Mouse (Mus musculus): ENCODE measurements at regions not wholly inside any gene's neighbourhood (a gene's known extent, or its start where the extent isn't known, plus 50 kb on each side); places are given as distances from the start of the nearest gene placed in this dataset.

- ChIA-PET POLR2A (no interaction called here), CTCF (interaction anchor here in 2 of 4 experiments (0.6 to 1.5 kb wide), 3 partner anchors 37 to 89 kb away, joined by 3 to 23 read pairs (median 15); no protein-coding TSS in a partner anchor)
These were observed 57.5 kb upstream of the Gm45716 start for GRCm38 (mm10) chr11:90129793-90130624.

GRCm38 (mm10) chr11:90130635-90131034, 56.8 kb upstream of the Gm45716 start:
- ChIA-PET CTCF (interaction anchor here in 2 of 4 experiments (0.6 to 1.5 kb wide), 3 partner anchors 37 to 89 kb away, joined by 3 to 23 read pairs (median 15); no protein-coding TSS in a partner anchor), POLR2A (no interaction called here)

- ChIA-PET CTCF (no interaction called here), POLR2A (no interaction called here)
These were observed 54.9 kb upstream of the Gm45716 start for GRCm38 (mm10) chr11:90132579-90132978.

GRCm38 (mm10) chr11:90136307-90136706, 51.2 kb upstream of the Gm45716 start:
- POLR2A ChIA-PET = no interaction called here
- CTCF ChIA-PET = no interaction called here
